Mouse (Mus musculus) fibroblast of lung, adult 2 months (primary cell): ENCODE data around the gene Tbc1d12.
"Not testable (repeated sequence)": the region's sequence is repeated elsewhere in the genome, so short reads cannot be mapped to it uniquely, and the experiment has no call there.

Source experiments
- DNase-seq: peaks from one replicate; pipeline ENCODE4 v3.0.0-alpha.2; 2011; ENCODE audit warnings: low read depth

Tbc1d12 gene

GRCm38 (mm10) chr19:38836438-38837170 lies at the start of gene Tbc1d12:
Tbc1d12 (plus strand) TSS chr19:38836579.
- peak; percentile 73 for DNase-seq

- DNase-seq: no peak
These were observed 48.6 kb upstream of the Tbc1d12 start for GRCm38 (mm10) chr19:38787756-38788155.

- DNase-seq: no peak
These were observed 42.8 kb upstream of the Tbc1d12 start for GRCm38 (mm10) chr19:38793563-38794045.

- no peak for DNase-seq
These were observed 39.8 kb upstream of the Tbc1d12 start for GRCm38 (mm10) chr19:38796546-38796945.

- no peak for DNase-seq
These were observed 38.1 kb upstream of the Tbc1d12 start for GRCm38 (mm10) chr19:38798291-38798690.

- no peak for DNase-seq
These were observed 37.6 kb upstream of the Tbc1d12 start for GRCm38 (mm10) chr19:38798801-38799200.

- no peak for DNase-seq
These were observed 18.2 kb upstream of the Tbc1d12 start for GRCm38 (mm10) chr19:38818191-38818590.

GRCm38 (mm10) chr19:38818766-38819426 lies 17.5 kb upstream of the Tbc1d12 start, which contains the start of gene Noc3l:
Noc3l (minus strand) TSS chr19:38819237.
- peak; percentile 69 for DNase-seq

GRCm38 (mm10) chr19:38819427-38819802 lies 17.0 kb upstream of the Tbc1d12 start:
- DNase-seq: no peak

- DNase-seq: no peak
These were observed 16.1 kb upstream of the Tbc1d12 start for GRCm38 (mm10) chr19:38820186-38820804.

GRCm38 (mm10) chr19:38833224-38833623 lies 3.2 kb upstream of the Tbc1d12 start:
- no peak for DNase-seq

GRCm38 (mm10) chr19:38836084-38836437 lies 318 bp upstream of the Tbc1d12 start:
- no peak for DNase-seq

- no peak for DNase-seq
These were observed 827 bp downstream of the Tbc1d12 start for GRCm38 (mm10) chr19:38837171-38837641.

- no peak for DNase-seq
These were observed 8.4 kb downstream of the Tbc1d12 start for GRCm38 (mm10) chr19:38844817-38845216.

GRCm38 (mm10) chr19:38846373-38846772 lies 10.0 kb downstream of the Tbc1d12 start:
- DNase-seq: peak; percentile 64

- DNase-seq: no peak
These were observed 21.8 kb downstream of the Tbc1d12 start for GRCm38 (mm10) chr19:38858224-38858623.

GRCm38 (mm10) chr19:38862523-38862922 lies 26.1 kb downstream of the Tbc1d12 start:
- no peak for DNase-seq

GRCm38 (mm10) chr19:38874825-38875224 lies 38.4 kb downstream of the Tbc1d12 start:
- DNase-seq: not testable (repeated sequence)

- no peak for DNase-seq
These were observed 43.9 kb downstream of the Tbc1d12 start for GRCm38 (mm10) chr19:38880300-38880699.

- DNase-seq: peak; percentile 6
These were observed 65.1 kb downstream of the Tbc1d12 start for GRCm38 (mm10) chr19:38901146-38902135.

- no peak for DNase-seq
These were observed 66.1 kb downstream of the Tbc1d12 start for GRCm38 (mm10) chr19:38902501-38902900.

- no peak for DNase-seq
These were observed 77.4 kb downstream of the Tbc1d12 start for GRCm38 (mm10) chr19:38913786-38914185.
